Mouse (Mus musculus) cortical plate, adult 2 months (tissue): ENCODE results near the gene Wdr92.

Experiments
- CTCF ChIP-seq: fragments of 200-500 bp; IDR thresholded peaks from 2 replicates; pipeline ENCODE4 v1.5.1; 2011; ENCODE audit warnings: mild to moderate bottlenecking, control low read depth, low read length; ENCODE audit not compliant: insufficient read depth; ENCODE audit errors: extremely low read depth
- POLR2A ChIP-seq: fragments of 200-500 bp; IDR thresholded peaks from 2 replicates; pipeline ENCODE4 v1.6.1; 2011; ENCODE audit warnings: mild to moderate bottlenecking, low read length, control low read depth; ENCODE audit not compliant: insufficient read depth; ENCODE audit errors: extremely low read depth

DNA sequence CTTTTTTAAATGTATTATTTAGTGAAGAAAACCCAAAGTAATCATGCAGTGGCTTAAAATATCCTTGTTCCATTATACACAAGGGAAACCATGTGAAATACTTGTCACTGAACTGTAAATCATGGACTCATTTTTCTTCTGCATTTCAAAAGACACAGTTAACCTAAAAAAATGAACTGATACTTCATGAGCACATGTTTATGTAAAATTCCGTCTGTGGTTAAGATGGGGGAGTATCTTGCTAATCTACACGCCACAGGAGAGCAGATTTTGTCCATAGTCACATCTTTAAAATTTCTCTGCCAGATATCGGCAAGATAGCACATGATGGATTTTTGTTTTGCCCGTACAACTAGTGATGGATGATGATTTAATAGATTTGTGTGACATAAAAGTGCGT is 17.3 kb downstream of the Wdr92 start:
- TF ChIP-seq CTCF (no peak), POLR2A (no peak)
